Mouse (Mus musculus): Measurements from ENCODE around the gene Gss.
"Not testable (repeated sequence)": the region's sequence is repeated elsewhere in the genome, so short reads cannot be mapped to it uniquely, and the experiment has no call there.

The Gss gene

DNA sequence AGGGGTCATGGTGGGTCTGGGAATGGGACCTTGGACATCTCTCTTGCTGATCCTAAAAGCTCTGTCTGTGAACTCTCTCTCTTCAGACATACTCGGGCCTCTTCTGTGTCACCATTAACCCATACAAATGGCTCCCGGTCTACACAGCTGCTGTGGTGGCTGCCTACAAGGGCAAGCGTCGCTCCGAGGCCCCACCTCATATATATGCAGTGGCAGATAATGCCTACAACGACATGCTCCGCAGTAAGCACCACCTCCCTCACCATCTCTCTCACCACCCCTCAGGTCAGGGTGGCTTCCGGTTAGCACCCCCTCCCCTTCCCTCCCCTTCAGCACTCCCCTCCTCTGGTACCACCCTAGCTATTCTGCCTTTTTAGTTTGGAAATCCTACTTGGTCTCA, 21.3 kb upstream of the Gss start:
- no peak for DNase-seq

DNA sequence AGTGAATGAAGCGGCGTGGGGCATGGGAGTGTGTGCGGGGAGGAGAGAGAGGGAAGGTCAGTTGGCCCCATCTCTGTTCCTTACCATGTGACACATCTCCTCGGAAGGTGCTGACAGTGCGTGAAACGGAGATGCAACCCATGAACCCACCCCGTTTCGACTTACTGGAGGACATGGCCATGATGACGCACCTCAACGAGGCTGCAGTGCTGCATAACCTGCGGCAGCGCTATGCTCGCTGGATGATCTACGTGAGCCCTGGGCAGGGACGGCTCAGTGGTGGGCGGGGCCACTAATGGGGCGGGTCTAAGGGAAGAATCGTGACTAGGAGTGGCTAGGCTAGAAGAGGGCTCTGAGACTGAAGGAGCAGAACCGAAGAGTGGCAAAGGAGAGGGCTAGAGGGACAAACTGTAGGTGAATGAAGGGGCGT, 20.7 kb upstream of the Gss start:
- no peak for DNase-seq

DNA sequence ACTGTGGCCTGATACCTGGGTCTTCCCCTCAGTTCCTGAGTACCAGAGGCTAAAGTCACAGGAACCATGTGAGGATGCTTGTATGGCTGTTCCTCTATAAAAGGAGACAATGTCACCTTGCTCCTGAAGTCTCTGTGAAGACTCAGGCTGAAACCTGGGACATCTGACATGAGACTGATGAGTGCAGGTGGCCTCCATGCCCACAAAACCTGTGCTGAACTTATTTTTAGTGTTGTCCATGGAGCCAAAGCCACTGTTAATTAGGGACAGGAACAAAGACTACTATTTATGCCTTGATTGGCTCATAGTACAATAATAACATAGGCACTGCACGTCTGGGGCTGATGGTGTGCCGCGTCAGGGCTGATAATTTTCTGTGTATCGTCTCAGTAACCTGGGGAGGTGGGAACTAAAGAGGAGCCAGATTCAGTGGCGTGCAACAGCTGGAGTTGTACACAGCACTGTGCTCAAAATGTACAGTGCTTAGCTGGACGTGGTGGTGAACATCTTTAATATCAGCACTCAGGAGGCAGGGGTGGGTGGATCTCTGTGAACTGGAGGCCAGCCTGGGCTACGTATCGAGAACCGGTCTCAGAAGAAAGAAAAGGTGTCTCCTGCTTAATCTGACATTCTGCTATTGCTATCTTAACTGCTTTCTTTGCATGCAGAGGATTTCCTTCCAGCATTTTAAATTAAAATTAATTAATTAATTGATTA, 19.4 kb upstream of the Gss start:
- DNase-seq = no peak

DNA sequence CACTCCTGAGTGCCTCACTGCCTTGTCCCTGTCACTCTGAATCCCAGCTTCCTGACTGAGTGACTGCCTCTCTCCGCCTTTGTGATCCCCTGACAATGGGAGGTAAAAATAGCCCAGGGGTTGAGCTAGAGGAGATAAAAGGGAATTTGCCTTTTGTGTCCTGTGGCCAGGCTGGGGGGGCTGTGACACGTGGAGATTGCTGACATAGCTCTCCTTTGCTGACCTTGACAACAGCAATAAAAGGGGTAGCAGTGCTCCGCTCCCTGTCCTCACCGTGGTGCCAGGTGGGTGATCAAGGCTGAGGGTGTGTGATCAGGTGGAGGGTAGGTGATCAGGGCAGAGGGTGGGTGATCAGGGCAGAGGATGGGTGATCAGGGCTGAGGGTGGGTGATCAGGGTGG, 18.4 kb upstream of the Gss start, which contains the start of gene Myh7b:
Gene Myh7b (plus strand): TSS at position 235 of the 400 bp plus-strand sequence.
- no peak for DNase-seq

DNA sequence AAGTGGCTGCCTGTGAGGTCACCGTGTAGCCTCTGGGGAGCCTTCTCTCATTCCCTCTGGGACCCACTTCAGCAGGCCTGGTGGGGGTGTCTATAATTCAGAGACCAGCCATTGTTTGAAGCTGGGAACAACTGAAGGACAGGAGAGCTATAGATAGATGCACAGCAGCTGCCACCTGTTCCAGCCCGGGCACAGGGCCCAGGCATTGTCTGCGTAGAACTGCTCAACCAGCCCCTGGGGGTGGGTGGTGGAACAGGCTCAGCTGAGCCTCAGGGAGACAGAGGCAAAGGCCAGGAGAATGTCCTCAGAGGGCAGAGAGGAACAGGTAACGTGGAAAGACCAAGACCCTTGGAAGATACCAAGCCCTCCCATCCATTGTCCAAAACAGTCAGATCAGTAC, 13.8 kb upstream of the Gss start:
- peak; percentile 86 for DNase-seq

DNA sequence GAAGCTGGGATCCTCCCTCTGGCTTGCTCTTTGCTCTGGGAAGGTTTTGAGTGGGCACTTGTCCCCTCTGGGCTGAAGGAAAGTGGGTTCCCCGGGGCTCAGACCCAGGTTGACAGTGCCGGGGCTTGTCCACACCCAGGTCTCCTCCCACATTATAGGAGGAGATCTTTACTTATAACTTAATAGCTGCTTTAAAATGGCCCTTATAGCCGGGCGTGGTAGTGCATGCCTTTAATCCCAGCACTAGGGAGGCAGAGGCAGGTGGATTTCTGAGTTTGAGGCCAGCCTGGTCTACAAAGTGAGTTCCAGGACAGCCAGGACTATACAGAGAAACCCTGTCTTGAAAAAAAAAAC, 12.6 kb upstream of the Gss start:
- DNase-seq = not testable (repeated sequence)

DNA sequence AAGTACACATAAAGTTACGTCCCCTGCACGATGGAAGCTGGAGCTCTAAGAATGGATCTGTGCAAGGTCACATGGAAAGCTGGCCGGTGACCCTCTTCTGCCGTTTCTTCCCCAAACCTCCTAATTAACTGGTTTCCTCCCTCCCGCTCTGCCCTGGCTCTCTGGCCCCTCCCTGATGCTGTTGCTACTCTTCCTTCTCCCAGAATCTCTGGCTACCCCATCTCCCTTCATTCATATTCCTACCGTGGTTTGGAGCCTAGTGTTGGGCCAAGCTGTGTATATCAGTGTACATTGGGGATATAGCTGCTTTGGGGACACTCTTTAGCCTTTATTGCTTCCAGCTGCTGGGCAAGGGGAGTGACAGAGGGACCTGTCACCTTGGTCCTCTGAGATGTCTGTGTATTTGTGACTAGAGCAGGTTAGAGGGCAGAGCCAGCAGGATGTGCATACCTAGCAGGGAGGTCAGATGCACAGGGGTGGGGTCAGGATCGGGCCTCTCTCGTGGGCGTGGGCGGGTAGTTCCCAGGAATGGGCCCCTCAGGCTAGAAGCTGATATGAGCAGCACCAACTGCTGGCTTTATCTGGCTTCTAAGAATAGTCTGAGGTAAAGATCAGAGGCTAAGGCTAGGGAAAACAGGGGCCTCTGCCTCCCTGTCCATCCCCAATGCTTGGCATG, 12.1 kb upstream of the Gss start:
- DNase-seq = no peak

DNA sequence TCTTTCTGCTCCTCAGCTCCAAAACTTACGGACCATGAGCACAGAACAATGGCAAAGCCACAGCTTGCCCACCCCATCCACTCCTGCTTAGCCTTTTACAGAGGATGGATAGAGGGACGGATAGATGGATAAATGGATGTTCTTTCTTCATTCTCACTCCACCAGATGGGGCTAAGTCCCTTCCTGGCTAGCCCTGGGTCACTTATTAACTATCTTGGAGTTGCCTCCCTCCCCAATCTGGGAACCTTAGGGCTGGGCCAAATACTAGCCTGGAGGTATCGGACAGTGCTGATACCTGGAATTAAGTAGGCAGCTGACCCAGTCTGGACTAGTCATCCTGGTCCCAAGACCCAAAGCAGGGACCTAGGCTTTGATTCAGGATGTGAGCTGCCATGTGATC, 11.1 kb upstream of the Gss start:
- DNase-seq = no peak

DNA sequence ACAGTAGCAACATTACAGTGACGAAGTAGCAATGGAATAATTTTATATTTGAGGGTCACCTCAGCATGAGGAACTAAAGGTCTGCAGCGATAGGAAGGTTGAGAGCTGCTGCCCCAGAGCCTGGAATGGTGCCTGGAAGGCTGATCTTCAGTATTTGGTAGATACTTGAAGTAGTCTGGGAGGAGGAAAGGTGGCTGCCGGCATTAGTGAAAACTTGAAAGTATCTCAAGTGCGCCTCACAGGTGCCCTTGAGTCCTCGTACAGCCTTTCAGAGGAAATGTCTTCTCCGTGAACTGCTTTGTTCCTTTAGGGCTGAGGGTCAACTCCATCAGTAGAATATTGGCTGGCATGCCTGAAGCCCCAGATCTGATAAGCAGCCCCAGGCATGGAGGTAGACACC, 2.9 kb upstream of the Gss start:
- DNase-seq = no peak

DNA sequence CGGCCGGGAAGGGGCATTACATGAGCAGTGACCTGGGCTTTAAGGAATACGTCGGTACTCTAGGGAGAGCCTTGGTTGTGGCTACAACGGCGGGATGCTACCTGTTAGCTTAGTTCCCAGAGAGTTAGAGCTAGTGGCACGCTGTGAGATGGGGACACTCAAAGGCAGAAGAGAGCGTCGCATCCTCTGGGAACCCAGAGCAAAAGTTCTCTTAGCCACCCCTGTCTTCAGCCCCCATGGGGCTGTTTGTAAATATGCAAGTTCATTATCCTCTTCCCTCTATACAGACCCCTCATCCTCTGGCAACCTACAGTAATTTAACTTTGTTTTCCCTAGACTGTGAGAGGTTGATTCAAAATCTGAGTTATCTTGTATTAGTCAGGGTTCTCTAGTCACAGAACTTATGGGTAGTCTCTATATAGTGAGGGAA, 259 bp upstream of the Gss start:
- DNase-seq = no peak

DNA sequence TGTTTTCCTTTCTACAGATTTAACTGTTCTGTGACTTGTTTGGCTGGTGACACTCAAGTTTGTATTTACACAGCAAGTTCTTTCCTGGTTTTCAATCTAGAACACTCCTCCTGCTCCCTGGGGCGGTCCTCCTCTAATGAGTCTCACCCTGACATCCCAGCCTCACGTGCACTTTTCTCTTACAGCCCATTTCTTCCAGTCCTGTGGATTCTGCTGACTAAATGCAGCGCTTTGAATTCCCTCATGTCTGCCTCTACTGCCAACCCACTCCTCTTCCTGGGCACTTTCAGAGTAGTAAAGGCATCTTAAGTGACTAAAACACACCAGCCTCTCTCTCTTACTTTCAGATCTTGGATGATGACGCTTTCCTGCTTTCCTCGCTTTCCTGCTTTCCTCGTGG, 934 bp downstream of the Gss start:
- no peak for DNase-seq

DNA sequence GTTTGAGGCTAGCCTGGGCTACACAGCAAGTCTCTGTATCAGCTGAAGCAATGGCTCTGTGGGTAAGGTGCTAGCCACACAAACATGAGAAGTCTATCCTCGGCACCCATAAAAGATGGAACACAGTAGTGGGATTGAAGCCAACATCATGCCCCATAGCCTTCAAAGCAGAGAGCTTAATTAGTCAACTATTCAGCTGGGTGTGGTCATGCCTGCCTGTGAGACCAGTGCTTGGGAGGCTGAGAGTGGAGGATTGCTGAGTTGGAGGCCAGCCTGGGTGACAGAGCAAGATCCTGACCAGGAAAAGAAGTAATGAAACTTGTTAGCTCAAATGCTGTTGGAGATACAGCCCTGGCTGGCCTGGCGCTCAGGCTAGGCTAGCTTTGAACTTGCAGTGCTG, 1.7 kb downstream of the Gss start:
- no peak for DNase-seq

DNA sequence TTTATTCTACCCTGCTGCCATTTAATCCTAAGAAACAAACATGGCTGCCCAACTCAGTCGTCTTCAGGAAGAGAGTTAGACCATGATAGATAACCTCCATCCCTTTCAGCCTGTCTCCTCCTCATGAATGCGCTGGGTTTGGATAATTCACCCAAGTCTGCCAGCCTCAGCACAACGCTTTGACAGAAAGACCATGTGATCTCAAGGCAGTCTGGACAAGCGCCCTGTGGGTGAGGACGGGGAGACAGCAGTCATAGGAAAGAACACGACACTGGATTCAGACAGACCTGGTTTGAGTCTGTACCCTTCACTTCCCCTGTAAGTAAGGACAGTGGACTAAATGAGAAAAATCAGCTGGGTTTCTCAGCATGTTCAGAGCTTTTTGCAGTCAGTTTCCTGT, 3.1 kb downstream of the Gss start:
- no peak for DNase-seq

DNA sequence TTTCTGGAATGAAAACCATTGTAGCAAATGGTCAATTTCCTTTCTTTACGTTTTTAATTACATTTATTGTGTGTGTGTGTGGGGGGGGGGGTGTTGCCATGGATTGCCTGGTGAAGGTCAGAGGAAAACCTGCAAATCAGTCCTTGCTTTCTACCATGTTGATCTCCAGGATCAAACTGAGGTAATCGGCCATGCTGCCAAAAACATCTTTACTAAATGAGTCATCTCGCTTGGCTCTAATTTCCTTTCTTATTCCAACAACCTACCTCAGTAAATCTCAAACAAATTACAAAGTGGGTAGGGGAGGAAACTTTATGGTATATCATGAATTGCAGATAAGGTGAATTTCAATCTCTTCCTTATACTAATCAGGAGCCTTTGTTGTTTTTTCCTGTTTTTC, 4.5 kb downstream of the Gss start:
- no peak for DNase-seq

DNA sequence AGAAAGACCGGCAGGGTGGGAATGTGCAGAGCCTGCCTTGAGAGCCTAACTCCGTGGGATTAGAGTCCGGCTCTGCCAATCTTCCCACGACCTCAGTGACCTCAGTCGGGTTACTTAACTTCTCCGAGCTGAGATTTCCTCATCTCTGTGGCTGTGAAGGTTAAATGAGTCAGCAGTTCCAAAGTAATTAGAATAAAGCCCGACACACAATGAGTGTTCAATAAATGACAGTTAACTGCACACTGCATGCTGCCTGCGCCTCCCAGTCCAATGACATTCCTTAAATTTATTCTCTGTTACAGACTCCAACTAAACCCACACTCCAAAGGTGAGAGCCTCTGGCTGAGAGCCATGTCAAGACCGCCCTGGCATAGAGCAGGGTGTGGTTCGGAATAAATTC, 7.1 kb downstream of the Gss start:
- no peak for DNase-seq

DNA sequence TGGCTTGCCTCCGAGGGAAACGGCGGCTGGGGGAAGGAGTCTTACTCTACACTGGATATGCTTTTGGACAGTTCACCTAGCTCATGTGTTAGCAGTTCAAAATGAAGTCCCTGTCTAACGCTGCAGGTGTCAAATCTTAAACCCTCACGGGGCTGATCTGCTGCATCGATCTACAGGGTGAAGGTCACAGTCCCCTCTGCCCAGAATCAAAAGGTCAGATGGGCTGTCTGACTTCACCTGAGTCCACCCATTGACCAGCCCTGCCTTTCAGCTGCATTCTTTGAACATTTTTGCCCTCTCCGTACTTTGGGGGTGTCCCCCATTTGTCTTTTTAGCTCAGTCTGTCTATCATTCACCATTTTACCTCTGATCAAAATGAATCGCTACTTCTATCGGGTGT, 7.5 kb downstream of the Gss start:
- DNase-seq = no peak

DNA sequence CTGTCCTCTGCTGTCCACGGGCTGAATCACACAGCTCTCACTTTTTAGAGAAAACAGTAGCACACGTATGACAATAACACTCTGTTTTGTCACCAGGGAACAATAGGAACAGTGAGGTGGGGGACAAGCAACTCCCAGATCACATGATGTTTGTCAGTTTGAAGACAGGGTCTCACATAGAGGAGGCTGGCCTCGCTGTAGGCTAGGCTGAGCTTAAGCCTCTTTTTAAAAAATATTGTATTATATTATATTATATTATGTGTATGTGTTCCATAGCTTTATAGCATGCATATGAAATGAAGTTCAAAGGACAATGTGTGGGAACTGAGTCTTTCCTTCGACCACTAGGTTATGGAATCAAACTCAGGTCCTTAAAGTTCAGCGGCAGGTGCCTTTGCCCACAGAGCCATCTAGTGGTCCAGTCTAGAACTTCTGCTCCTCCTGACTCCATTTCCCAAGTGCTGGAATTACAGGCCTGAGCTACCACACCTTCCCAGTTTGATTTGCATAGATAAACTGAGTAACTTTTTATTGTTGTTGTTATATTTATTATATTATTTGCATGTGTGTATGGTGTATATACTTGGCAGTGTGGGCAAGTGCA, 8.6 kb downstream of the Gss start:
- DNase-seq = no peak

DNA sequence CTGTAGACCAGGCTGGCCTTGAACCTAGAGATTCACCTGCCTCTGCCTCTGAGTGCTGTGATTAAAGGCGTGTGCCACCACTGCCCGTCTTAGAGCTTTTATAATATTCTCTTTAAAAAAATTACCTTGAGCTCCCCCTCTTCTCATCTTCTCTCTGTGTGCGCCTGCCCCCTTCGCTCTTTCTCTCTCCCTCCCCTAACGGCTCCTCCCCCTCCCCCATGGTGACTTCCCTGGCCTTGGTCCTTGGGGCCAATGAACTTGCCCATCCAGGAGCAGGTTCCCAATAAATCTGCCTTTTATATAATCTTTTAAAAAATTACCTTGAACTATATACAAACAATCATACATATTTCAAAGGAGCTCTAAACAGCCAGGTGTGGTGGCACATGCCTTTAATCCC, 9.6 kb downstream of the Gss start:
- no peak for DNase-seq

DNA sequence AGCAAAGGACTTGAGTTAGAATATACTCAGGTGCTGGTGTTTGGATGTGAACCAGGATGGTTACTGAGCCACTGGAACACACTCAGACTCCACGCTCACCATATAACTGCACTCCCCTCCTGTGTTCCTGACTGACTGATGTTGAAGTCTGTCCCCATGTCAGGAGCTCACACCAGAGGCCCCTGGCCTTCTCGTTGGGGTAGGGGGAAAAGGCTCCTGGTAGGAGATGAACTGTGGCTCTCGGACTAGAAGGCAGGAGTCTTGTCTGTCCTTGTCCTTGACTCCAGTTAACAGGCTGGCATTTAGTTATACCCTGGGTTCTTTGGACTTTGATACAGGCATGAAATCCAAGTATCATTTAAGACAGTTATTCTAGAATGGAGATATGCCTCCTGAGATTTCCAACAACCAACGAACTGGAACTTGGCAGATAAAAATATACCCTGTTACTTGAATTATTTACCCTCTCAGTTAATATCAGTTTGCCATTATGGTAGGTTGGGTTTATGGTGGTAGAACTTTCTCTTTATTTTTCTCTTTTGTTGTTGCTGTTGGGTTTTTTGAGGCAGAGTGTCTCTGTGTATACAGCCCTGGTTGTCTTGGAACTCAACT, 10.1 kb downstream of the Gss start:
- no peak for DNase-seq

DNA sequence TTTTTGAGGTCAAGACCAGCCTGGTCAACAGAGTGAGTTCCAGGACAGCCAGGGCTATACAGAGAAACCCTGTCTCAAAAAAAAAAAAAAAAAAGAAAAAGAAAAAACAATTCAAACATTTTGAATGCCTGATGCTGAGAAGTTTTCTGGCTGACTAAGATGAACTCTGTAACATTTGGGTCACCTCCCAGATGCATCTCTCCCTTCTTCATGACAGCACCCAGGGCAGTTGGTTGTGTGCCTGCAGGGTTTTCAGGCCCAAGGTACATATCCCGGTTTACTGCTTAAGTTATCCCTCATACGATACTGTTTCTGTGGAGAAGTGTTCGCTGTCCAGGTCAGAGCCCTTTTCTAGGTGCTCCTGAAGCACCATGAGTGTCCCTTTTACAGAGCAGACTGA, 12.3 kb downstream of the Gss start:
- no peak for DNase-seq

DNA sequence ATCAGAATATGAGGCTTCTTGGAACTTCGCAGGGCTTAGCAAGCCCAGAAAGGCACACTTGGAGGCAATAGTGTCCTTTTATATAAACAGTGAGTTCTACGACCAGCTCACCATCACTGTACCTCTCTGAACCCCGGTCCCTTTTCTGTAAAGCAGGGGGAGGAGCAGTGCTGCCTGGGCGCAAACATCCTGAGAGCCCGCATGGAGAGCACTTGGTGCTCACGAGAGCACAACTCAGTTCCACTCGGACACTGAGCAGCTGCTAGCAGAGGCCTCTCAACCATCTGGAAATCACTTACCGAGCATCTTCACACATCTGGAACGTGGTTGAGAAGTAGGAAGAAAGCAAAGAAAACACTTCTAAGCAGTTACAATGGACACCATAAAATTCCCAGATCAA, 16.0 kb downstream of the Gss start:
- no peak for DNase-seq

DNA sequence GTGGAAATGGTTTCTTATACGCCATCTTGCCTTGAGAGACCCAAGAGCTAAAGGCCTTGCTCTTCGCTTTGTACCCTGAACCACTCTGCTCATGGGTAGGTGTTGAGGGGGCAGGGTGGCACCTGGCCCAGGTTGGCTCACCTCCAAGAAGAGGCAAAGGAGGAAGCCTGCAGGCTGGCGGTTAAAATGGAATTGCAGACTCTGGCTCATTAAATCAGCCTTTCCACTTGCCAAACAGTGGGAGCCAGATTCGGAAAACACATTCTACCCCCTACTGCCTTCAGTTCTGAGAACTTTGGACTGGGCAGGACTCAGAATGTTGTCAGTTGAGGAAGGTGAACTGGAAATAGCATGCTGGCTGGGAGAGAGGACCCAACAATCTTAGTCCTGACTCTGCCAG, 17.9 kb downstream of the Gss start:
- DNase-seq = peak; percentile 55

DNA sequence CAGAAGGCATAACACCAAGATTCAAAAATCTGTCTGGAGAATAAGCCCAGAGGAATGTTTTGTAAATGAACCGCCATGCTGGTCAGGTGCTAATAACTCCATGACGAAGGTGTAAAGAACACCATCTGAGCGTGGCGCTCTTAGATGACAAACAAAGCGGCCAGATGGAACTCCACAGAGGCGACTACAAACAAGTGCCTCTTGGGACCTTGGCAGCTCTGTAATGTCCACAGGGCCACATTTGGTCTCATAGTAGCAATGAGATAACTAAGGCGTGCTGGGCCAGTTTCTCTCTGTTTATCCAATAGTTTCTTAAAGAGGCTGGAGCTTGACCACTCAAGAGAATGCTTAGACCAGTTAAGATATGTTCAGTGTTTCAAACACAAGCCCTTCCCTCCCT, 18.6 kb downstream of the Gss start:
- no peak for DNase-seq

DNA sequence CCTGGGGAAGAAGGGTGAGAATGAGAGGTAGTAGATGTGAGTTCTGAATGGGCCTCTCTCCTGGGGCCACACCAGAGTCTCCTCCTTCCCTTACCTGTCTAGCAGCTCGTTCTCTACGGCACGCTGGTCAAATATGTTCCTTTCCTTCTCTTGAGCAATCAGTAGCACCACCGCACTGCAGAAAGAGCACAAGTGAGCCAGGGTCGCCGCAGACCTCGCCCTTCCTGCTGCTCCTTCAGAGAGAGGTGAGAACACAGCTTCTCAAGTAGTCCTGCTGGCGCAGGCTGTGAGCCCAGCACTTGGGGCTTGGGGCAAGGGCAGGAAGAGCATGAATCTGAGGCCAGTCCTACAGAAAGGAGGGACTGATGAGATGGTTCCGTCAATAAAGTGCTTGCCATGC, 19.6 kb downstream of the Gss start:
- no peak for DNase-seq
